Mouse (Mus musculus): ENCODE measurements around the gene Gstm4. TPM values are rescaled to one million over a fixed set of nuclear protein-coding genes. Genes with fewer than 3 reads are reported as not detected.

Gstm4 gene
- polyA plus RNA-seq, 1 experiment from 2014 or later: 14.2 TPM

- Histone ChIP-seq H3K4me2 (ENCODE audit: low read depth, low read length) (peak overlapping the region; percentile 100), H3K4me1 (ENCODE audit: control insufficient read depth, insufficient read depth, low read length) (peaks cover 42% of the 10 kb centered on the region), H3K9me3 (ENCODE audit: control insufficient read depth, low read length) (no peaks in the 10 kb centered on the region), H3K27me3 (replicated peaks; ENCODE audit: control insufficient read depth, insufficient read depth, low read length) (no peaks in the 10 kb centered on the region), H3K4me3 (ENCODE audit: low read depth, low read length) (no peak overlapping the region), H3K9ac (ENCODE audit: low read depth, low read length) (no peak overlapping the region), H3K36me3 (ENCODE audit: control insufficient read depth, insufficient read depth, low read length) (no peaks in the 10 kb centered on the region), H3K27ac (replicated peaks; ENCODE audit: low read depth, low read length) (peak overlapping the region; percentile 44)
- WGBS: 76% methylated on average over 3 of the region's 3 CpGs
- DNase-seq (ENCODE audit: low spot score) (no peak), ATAC-seq (ENCODE audit: low read depth) (no peak)
These were observed 42.6 kb upstream of the Gstm4 start for GRCm38 (mm10) chr3:108087329-108087728.

DNA sequence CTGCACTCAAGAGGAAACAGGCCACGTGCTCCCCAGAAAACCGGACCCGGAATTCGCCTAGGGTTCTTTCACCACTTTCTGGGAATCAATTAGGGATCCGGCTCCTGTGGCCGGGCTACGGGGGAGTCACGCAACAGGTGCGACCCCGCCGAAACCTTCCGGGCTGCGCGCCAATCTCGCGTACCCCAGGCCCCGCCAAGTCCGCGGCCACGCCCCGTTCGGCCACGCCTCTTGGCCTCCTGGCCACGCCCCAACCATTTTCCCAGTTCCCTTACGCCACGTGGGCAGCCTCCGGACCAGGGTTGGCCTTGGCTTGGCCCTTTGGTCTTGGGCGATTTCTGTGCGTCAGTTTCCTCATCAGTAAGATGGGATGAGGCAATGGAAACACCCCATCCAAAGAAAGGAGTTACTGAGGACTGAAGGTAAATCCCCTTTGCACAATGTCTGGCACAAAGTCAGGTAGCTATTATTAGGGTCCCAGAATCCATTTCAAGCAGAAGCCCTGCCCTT, 41.8 kb upstream of the Gstm4 start, which contains the start of gene Ampd2:
Gene Ampd2, minus strand, starts transcription at position 182 of the 510 bp plus-strand sequence.
- ATAC-seq (ENCODE audit: low read depth) (0 out of 2 replicates have a peak, but pooled peaks have one; percentile 17), DNase-seq (ENCODE audit: low spot score) (peak; percentile 78)
- Histone ChIP-seq H3K9ac (ENCODE audit: low read depth, low read length) (peak within 1 kb of the TSS; percentile 76), H3K27me3 (replicated peaks; ENCODE audit: control insufficient read depth, insufficient read depth, low read length) (no peaks in the 10 kb centered on the region), H3K4me1 (ENCODE audit: control insufficient read depth, insufficient read depth, low read length) (peaks cover 48% of the 10 kb centered on the region), H3K9me3 (ENCODE audit: control insufficient read depth, low read length) (no peaks in the 10 kb centered on the region), H3K36me3 (ENCODE audit: control insufficient read depth, insufficient read depth, low read length) (no peaks in the 10 kb centered on the region), H3K4me2 (ENCODE audit: low read depth, low read length) (peak within 1 kb of the TSS; percentile 100), H3K4me3 (ENCODE audit: low read depth, low read length) (peak within 1 kb of the TSS; percentile 70), H3K27ac (replicated peaks; ENCODE audit: low read depth, low read length) (peak within 1 kb of the TSS; percentile 89)
- under 1% methylated on average over 26 of the region's 29 CpGs for WGBS

- ATAC-seq (ENCODE audit: low read depth): peak; percentile 72
- peak overlapping the region; percentile 70 for H3K4me3 ChIP-seq (ENCODE audit: low read depth, low read length)
- H3K4me2 ChIP-seq (ENCODE audit: low read depth, low read length): peak overlapping the region; percentile 100
- peak overlapping the region; percentile 89 for H3K27ac ChIP-seq (replicated peaks; ENCODE audit: low read depth, low read length)
- peak overlapping the region; percentile 76 for H3K9ac ChIP-seq (ENCODE audit: low read depth, low read length)
- no peaks in the 10 kb centered on the region for H3K9me3 ChIP-seq (ENCODE audit: control insufficient read depth, low read length)
- H3K36me3 ChIP-seq (ENCODE audit: control insufficient read depth, insufficient read depth, low read length): no peaks in the 10 kb centered on the region
- no peaks in the 10 kb centered on the region for H3K27me3 ChIP-seq (replicated peaks; ENCODE audit: control insufficient read depth, insufficient read depth, low read length)
- peak; percentile 87 for DNase-seq (ENCODE audit: low spot score)
- peaks cover 50% of the 10 kb centered on the region for H3K4me1 ChIP-seq (ENCODE audit: control insufficient read depth, insufficient read depth, low read length)
- WGBS: under 1% methylated on average over 28 of the region's 31 CpGs
These were observed 41.2 kb upstream of the Gstm4 start for GRCm38 (mm10) chr3:108085721-108086469.

GRCm38 (mm10) chr3:108085281-108085720, 40.6 kb upstream of the Gstm4 start:
- WGBS: 0% methylated on average over 6 of the region's 14 CpGs
- peak overlapping the region; percentile 70 for H3K4me3 ChIP-seq (ENCODE audit: low read depth, low read length)
- peak; percentile 96 for DNase-seq (ENCODE audit: low spot score)
- H3K27me3 ChIP-seq (replicated peaks; ENCODE audit: control insufficient read depth, insufficient read depth, low read length): no peaks in the 10 kb centered on the region
- peak overlapping the region; percentile 100 for H3K4me2 ChIP-seq (ENCODE audit: low read depth, low read length)
- peaks cover 3% of the 10 kb centered on the region; the same call in 1 of the 2 replicates for H3K36me3 ChIP-seq (ENCODE audit: control insufficient read depth, insufficient read depth, low read length)
- H3K27ac ChIP-seq (replicated peaks; ENCODE audit: low read depth, low read length): peak overlapping the region; percentile 89
- H3K9me3 ChIP-seq (ENCODE audit: control insufficient read depth, low read length): no peaks in the 10 kb centered on the region
- peak overlapping the region; percentile 76 for H3K9ac ChIP-seq (ENCODE audit: low read depth, low read length)
- H3K4me1 ChIP-seq (ENCODE audit: control insufficient read depth, insufficient read depth, low read length): peaks cover 50% of the 10 kb centered on the region
- ATAC-seq (ENCODE audit: low read depth): peak; percentile 93

DNA sequence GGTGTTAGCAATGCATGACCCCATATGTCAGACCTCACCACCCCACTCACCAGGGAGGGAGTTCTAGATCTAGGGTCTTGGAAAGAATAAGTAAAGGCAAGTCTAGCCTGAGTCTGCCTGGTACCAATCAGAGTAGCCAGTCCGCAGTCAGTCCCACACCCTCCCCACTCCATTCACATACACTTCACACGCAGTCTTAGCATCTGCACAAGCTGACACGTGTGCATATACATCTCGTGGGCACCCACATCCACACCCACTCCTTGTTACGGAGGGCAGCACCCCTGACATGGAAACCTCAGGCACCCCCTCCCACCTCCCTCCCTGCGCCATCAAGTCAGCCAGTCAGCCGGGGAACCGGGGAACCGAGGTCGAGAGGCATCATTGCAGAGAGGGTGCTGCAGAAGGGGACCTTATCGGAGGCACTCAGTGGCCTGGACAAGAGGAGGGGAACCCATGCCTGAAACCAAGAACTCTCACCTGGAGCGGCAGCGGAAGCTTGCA, 40.1 kb upstream of the Gstm4 start:
- Histone ChIP-seq H3K4me1 (ENCODE audit: control insufficient read depth, insufficient read depth, low read length) (peaks cover 47% of the 10 kb centered on the region), H3K27me3 (replicated peaks; ENCODE audit: control insufficient read depth, insufficient read depth, low read length) (no peaks in the 10 kb centered on the region), H3K9me3 (ENCODE audit: control insufficient read depth, low read length) (no peaks in the 10 kb centered on the region), H3K36me3 (ENCODE audit: control insufficient read depth, insufficient read depth, low read length) (peaks cover 7% of the 10 kb centered on the region; the same call in 1 of the 2 replicates), H3K4me3 (ENCODE audit: low read depth, low read length) (peak overlapping the region; percentile 70), H3K9ac (ENCODE audit: low read depth, low read length) (peak overlapping the region; percentile 76), H3K4me2 (ENCODE audit: low read depth, low read length) (peak overlapping the region; percentile 100), H3K27ac (replicated peaks; ENCODE audit: low read depth, low read length) (peak overlapping the region; percentile 89)
- DNase-seq (ENCODE audit: low spot score) (no peak), ATAC-seq (ENCODE audit: low read depth) (peak; percentile 4; the same call in 1 of the 2 replicates)
- 14% methylated on average over 13 of the region's 13 CpGs for WGBS

DNA sequence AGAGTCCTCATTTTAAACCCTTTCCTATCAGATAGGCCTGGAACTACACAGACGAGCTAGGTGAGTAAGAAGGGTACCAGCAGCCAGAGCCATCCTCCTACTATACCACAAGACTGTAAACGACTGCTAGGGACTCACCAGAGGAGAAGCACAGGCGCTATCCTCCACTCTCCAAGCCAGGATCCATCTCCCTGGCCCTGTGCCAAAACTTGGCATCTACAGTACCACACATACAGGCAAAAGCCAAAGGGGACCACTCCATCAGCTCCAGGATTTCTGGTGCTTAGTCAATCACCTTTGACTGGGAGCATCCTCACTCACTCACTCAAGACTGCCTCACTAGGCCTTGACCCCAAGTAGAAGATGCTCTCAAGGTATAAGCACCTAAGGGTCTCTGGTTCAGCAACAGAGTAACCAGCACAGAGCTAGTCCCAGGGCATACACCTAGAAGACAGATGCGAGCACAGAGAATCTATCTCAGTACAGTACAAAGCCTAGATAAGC, 39.3 kb upstream of the Gstm4 start:
- H3K27ac ChIP-seq (replicated peaks; ENCODE audit: low read depth, low read length): no peak overlapping the region
- no peaks in the 10 kb centered on the region for H3K9me3 ChIP-seq (ENCODE audit: control insufficient read depth, low read length)
- H3K4me1 ChIP-seq (ENCODE audit: control insufficient read depth, insufficient read depth, low read length): peaks cover 41% of the 10 kb centered on the region
- H3K27me3 ChIP-seq (replicated peaks; ENCODE audit: control insufficient read depth, insufficient read depth, low read length): no peaks in the 10 kb centered on the region
- H3K9ac ChIP-seq (ENCODE audit: low read depth, low read length): 0 out of 2 replicates have a peak overlapping the region, but pooled peaks have one; percentile 76
- H3K36me3 ChIP-seq (ENCODE audit: control insufficient read depth, insufficient read depth, low read length): peaks cover 13% of the 10 kb centered on the region; the same call in 1 of the 2 replicates
- no peak for DNase-seq (ENCODE audit: low spot score)
- H3K4me2 ChIP-seq (ENCODE audit: low read depth, low read length): peak overlapping the region; percentile 100; the same call in 1 of the 2 replicates
- ATAC-seq (ENCODE audit: low read depth): no peak
- 82% methylated on average over 4 of the region's 4 CpGs for WGBS
- H3K4me3 ChIP-seq (ENCODE audit: low read depth, low read length): no peak overlapping the region

DNA sequence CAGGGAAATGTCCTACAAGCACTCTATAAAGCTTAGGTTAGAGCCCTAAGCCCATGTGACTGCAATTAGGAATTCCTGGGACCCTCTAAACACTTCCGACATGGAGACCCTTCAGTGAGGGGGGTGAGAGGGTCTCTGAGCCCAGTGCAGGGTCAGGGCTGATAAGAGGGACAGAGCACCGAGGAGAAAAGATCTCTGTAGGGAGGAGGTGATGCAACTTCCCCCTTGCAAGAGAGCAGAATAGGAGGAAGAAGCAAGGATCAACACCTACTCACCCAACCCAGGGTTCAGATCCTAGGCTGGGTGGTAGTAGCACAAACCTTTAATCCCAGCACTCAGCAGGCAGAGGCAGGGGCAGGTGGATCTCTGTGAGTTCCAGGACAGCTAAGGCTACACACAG, 38.5 kb upstream of the Gstm4 start:
- H3K36me3 ChIP-seq (ENCODE audit: control insufficient read depth, insufficient read depth, low read length): peaks cover 20% of the 10 kb centered on the region; the same call in 1 of the 2 replicates
- H3K9me3 ChIP-seq (ENCODE audit: control insufficient read depth, low read length): no peaks in the 10 kb centered on the region
- H3K27me3 ChIP-seq (replicated peaks; ENCODE audit: control insufficient read depth, insufficient read depth, low read length): no peaks in the 10 kb centered on the region
- no peak overlapping the region for H3K27ac ChIP-seq (replicated peaks; ENCODE audit: low read depth, low read length)
- no peak overlapping the region for H3K4me3 ChIP-seq (ENCODE audit: low read depth, low read length)
- DNase-seq (ENCODE audit: low spot score): no peak
- H3K4me2 ChIP-seq (ENCODE audit: low read depth, low read length): no peak overlapping the region
- H3K9ac ChIP-seq (ENCODE audit: low read depth, low read length): no peak overlapping the region
- ATAC-seq (ENCODE audit: low read depth): no peak
- WGBS: 39% methylated on average over 2 of the region's 2 CpGs
- peaks cover 35% of the 10 kb centered on the region for H3K4me1 ChIP-seq (ENCODE audit: control insufficient read depth, insufficient read depth, low read length)

- 78% methylated on average over 1 of the region's 1 CpGs for WGBS
- H3K4me1 ChIP-seq (ENCODE audit: control insufficient read depth, insufficient read depth, low read length): peaks cover 32% of the 10 kb centered on the region
- H3K9ac ChIP-seq (ENCODE audit: low read depth, low read length): 0 out of 2 replicates have a peak overlapping the region, but pooled peaks have one; percentile 37
- DNase-seq (ENCODE audit: low spot score) (no peak), ATAC-seq (ENCODE audit: low read depth) (no peak)
- peaks cover 28% of the 10 kb centered on the region for H3K36me3 ChIP-seq (ENCODE audit: control insufficient read depth, insufficient read depth, low read length)
- H3K27me3 ChIP-seq (replicated peaks; ENCODE audit: control insufficient read depth, insufficient read depth, low read length): no peaks in the 10 kb centered on the region
- peak overlapping the region; percentile 39 for H3K27ac ChIP-seq (replicated peaks; ENCODE audit: low read depth, low read length)
- H3K4me3 ChIP-seq (ENCODE audit: low read depth, low read length): no peak overlapping the region
- H3K9me3 ChIP-seq (ENCODE audit: control insufficient read depth, low read length): no peaks in the 10 kb centered on the region
- peak overlapping the region; percentile 10; the same call in 1 of the 2 replicates for H3K4me2 ChIP-seq (ENCODE audit: low read depth, low read length)
These were observed 37.7 kb upstream of the Gstm4 start for GRCm38 (mm10) chr3:108082251-108082875.
